Mouse (Mus musculus) layer of hippocampus, adult 18-20 months (tissue): ENCODE data around the gene Col4a5. TPM values are rescaled to one million over a fixed set of nuclear protein-coding genes. Genes with fewer than 3 reads are reported as not detected.

Source experiments
- DNase-seq, 2 experiments: peaks; one replicate each; pipeline ENCODE4 v3.0.0; 2022; ENCODE audit warnings: low spot score in 2 of 2
- long read RNA-seq: library from polyadenylated mRNA; stranded (forward); transcript quantifications from one replicate; pipeline ENCODE4 v2.0.0, GENCODE M21; 2021
- total RNA-seq, 2 experiments: library from RNA; stranded (reverse); gene quantifications; 2 replicates each; pipeline ENCODE4 v1.2.3; 2021

The Col4a5 gene
- 1 to 10 TPM; 1.9 to 2.1 TPM for total RNA-seq
- long read RNA-seq, result 0 reads

GRCm38 (mm10) chrX:141475110-141475509, at the start of gene Col4a5:
Gene Col4a5, plus strand, starts transcription at chrX:141475385.
- DNase-seq, result peak in 1 of 2 experiments; percentile 11

DNA sequence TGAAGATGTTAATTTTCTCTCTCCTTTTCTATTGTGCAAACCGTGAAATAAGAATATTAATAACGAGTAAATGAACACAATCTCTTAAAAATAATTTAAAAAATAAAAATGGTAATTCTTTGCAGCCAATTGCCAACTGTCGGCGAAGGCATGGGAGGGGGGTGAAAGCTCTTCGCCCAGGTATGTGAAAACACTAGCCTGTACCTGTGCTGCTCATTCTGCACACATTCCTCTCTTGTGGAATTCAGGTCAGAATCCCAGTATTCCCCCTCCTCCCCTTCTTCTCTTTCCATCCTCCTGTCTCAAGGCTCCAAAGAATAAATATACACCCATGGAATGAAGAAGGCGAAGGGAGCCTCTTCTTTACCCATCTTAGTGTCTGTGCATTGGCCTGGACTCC, 38.4 kb upstream of the Col4a5 start:
- DNase-seq, result no peak

DNA sequence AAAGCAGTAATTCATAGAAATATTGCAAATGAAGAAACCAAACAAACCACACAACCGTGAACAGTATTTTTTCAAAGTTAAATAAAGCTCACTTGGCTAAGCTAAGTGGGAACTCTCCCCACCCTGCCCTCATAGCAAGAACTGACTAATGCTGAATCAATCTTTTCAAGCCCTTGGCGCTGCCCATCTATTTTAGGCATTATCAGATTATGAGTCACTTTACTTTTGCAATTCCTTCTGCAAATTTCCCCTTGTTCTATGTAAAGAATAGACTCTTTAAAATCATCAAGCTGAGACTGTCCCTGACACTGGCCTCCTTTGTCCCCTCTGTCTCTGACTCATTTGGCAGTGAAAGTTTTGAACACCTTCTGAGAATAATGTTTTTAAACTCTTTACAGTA, 35.8 kb upstream of the Col4a5 start:
- DNase-seq, result no peak

- no peak for DNase-seq
These were observed 27.2 kb upstream of the Col4a5 start for GRCm38 (mm10) chrX:141447936-141448335.

DNA sequence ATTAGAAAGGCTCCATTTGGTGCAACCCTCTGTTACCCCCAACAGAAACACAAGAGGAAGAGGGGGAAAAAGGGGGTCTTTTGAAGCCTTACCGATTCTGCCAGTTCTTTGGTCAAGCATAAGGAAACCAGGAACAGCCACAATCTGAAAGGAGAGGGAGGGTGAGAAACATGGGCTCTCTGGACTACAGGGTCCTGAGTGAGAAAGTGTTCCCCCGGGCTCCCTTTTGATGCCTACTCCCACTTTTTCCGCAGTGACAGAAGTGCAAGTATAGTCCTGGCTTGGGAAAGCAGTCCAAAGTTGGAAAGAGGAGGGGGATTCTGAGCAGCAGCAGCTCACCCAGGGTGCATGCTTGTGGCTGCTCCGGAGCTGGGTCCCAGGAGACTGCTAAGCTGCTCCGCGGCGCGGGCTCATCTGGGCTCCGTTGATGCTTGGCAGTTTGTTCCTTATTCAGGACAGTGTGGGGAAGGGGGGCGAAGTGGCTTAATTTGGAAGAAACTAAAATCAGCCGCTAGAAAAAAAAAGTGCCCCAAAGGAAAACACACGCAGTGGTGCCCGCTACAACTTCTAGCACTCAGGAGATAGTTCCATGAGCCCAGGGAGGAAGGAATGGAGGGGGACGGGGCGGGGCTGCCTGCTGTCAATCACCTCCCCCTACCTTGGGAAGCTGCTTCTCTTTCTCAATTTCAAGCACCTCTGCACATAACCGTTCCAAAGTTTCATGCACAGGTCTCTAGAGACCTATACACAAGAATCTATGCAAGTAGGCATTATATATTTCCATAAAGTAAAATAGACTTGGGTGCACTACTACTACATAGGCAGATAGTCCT, 1.5 kb upstream of the Col4a5 start, which contains the start of gene Col4a6:
Gene Col4a6 (minus strand): TSS at position 607 of the 833 bp plus-strand sequence.
- DNase-seq, result no peak

DNA sequence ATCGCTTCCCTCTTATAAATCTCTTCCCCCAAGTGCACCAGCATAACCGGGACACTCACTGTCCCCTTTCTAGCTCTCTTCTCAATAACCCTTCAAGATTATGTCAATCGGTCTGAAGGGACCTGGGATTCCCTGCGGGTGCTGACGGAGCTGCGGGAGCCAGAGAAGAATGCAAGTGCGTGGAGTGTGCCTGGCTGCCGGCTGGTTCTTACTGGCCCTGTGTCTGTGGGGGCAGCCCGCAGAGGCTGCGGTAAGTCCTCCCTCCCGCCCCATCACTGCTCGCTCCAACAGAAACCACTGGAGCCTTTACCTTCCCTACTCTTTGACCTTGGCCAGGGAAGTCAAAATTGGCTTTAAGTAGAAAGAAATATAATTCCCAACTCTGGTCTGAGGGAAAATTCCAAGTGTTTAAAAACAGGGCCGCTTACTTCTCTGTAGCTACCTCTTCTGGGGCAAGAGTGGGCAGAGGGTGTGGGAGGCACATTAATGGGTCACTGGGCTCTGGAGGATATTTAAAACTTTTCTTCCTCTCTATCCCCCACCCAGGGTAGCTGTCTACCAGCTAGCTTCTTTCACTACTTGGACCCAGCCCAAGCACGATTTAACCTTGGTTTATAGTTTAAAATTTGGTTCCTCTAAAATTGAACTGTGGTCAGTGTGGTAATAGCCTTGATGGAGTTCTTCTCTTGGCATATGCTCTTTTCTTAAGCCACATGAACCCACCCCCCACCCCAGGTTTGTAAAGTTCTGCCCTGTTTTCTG, 562 bp downstream of the Col4a5 start:
- DNase-seq, result no peak

GRCm38 (mm10) chrX:141494545-141494944, 19.4 kb downstream of the Col4a5 start:
- no peak for DNase-seq

DNA sequence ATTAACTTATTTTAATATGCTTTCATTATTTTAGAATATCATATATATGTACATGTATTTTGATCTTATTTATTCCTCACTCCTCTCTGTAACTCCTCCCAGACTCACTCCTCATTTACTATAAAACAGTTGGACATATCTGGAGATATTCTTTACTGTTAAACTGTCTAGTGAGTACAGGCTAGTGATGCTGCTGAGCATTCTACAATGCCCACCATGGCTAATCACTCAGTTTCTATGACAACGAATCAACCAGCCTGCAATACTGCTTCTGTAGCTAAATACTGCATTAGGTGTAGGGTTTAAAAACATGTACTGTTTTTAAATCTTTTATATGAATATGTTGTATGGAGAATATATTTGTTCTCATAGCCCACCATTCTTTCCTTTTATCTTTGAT, 27.9 kb downstream of the Col4a5 start:
- no peak for DNase-seq

GRCm38 (mm10) chrX:141533447-141533846, 58.3 kb downstream of the Col4a5 start:
- no peak for DNase-seq

- DNase-seq, result no peak
These were observed 72.3 kb downstream of the Col4a5 start for GRCm38 (mm10) chrX:141547471-141547870.

- peak in 1 of 2 experiments; percentile 24 for DNase-seq
These were observed 115.1 kb downstream of the Col4a5 start for GRCm38 (mm10) chrX:141590242-141590641.

DNA sequence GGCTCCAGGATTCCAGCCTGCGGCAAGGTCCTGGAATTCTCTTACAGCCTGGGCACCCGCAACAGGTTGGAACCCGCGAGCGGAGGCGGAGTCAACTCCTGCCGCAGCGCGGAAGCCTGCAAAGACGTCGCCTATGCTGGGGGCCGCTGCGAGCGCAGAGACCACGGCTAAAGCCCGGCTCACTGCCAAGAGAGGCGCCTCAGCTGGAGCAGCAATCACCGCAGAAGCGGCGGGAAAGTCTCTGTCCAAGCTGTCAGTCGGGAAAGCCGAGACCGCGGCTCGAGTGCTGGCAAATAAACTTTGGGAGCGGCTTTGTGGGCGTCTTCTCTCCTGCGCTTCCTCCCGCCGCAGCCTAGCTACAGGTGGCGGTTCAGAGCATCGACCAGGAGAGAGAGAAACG, 246.5 kb downstream of the Col4a5 start:
- no peak for DNase-seq

DNA sequence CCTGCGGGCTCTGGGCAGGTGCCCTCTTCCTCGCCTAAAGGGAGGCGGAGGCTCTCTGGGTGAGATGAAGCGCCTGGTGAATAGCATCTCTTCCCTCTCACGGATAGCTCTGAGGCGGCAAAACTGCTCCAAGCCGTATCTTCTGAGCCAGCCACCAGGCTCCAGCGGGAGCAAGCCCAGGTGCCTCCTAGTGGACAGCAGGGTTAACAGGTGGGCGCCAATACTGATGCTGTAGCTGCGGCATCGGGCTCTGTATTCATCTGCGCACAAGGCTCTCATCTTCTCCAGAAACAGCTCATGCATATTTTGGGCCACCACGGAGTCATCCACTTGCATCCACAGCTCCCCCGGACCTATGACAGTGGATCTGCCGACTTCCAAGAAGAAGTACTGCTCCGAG, 248.8 kb downstream of the Col4a5 start:
- DNase-seq, result no peak

GRCm38 (mm10) chrX:141724391-141724891, 249.3 kb downstream of the Col4a5 start:
- DNase-seq, result no peak

DNA sequence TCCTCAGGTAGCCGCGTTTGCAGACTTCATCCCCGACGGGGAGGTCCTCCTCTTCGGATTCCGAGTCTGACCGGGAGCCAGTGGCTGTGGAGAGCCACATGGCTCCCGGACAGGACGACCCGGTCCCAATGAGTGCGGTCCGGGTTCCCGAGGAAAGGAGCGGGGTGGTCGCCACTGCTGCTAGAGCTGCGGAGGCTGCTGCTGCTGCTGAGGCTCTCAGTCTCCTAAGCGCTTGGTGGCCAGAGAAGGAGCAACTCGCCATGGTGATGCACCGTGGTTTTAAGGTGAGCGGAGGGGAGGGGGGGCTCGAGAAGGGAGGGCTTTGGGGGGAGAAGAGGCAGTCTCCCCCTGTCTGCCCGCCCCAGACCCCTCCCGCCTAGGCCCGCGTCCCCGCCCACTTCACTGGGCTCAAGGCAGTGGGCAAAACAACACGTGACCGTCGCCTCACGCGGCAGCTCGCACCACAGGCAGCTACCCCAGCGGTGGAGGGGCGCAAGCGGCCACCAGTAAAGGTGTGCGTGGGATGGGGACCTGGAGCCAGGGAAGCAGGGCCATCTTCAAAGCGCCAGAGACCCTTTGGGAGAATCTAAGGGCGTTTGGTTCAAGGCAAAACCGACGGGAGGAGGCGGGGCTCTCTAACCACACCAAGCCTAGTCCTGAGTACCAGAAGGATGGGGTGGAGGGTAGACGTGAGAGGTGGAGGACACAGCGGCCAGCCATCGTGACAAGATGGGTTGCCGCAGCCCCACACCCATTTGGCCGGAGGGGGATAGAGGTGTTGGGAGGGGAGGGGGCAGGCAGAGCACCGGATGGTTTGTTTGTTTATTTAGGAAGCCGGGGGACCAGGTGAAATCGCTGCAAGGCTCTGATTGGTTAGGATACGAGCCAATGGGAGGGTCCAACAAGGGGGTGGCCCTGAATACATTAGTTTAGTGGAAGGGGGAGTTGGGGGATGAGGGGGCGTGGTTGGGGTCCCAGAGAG, 250.0 kb downstream of the Col4a5 start, which contains the start of gene Irs4:
Gene Irs4 (minus strand): TSS at position 327 of the 982 bp plus-strand sequence.
- no peak for DNase-seq

DNA sequence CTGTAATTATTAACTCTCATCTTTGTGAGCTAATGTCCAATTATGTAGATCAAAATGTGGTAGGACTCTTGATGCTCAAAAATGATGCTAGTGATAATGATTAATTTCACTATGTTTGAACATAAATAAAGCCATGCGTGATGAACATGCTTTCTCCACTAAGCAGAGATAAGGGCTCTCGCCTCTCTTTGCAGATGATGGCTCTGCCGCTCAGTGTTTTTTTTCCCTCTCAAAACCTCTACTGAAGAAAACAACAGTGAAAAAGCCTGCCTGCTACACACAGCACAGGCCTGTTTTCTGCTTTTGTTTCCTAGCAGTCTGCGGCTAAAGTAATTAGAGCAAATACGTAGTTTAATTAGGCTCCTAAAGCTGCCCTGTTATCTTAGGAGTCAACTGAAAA, 254.4 kb downstream of the Col4a5 start:
- DNase-seq, result no peak

Other genes with a start within 250 kb of the Col4a5 start
- under 1 TPM; 0.42 to 0.71 TPM for gene Col4a6, start 1.3 kb upstream of the Col4a5 start, total RNA-seq
- under 1 TPM; 0.15 to 0.20 TPM for gene Irs4, start 249.9 kb downstream of the Col4a5 start, total RNA-seq